Mouse (Mus musculus) limb, embryonic 11.5 days (tissue): Measurements from ENCODE around the gene Sipa1l1. TPM values are rescaled to one million over a fixed set of nuclear protein-coding genes. Genes with fewer than 3 reads are reported as not detected.

Source experiments
- ATAC-seq: fragments of 200-750 bp; cut with Nextera tagmentation; 2 replicates; pipeline ENCODE4 v1.8.0; 2017; ENCODE audit warnings: low read depth; ENCODE audit not compliant: insufficient number of reproducible peaks, low FRiP score, low TSS enrichment
- DNase-seq: peaks from one replicate; pipeline ENCODE4 v3.0.0-alpha.2; 2015; ENCODE audit warnings: low spot score
- H3K27ac ChIP-seq: fragments of 300-500 bp; sonication (generic); replicated peaks from 2 replicates; pipeline ENCODE4 v1.5.1; 2014; ENCODE audit warnings: low read depth, mild to moderate bottlenecking, low read length
- H3K27me3 ChIP-seq: fragments of 300-500 bp; sonication (generic); 2 replicates; pipeline ENCODE4 v1.6.1; 2014; ENCODE audit warnings: mild to moderate bottlenecking, low read length, mixed read lengths; ENCODE audit not compliant: control insufficient read depth, insufficient read depth
- H3K36me3 ChIP-seq: fragments of 300-500 bp; sonication (generic); 2 replicates; pipeline ENCODE4 v1.6.1; 2014; ENCODE audit warnings: mild to moderate bottlenecking, low read length, moderate library complexity, mixed read lengths; ENCODE audit not compliant: control insufficient read depth, insufficient read depth
- H3K4me1 ChIP-seq: fragments of 300-500 bp; sonication (generic); 2 replicates; pipeline ENCODE4 v1.6.1; 2014; ENCODE audit warnings: low read length, mixed read lengths; ENCODE audit not compliant: control insufficient read depth, insufficient read depth
- H3K4me2 ChIP-seq: fragments of 300-500 bp; sonication (generic); 2 replicates; pipeline ENCODE4 v1.6.1; 2014; ENCODE audit warnings: low read depth, mild to moderate bottlenecking, moderate library complexity; ENCODE audit not compliant: severe bottlenecking
- H3K4me3 ChIP-seq: fragments of 300-500 bp; sonication (generic); 2 replicates; pipeline ENCODE4 v1.5.1; 2014; ENCODE audit warnings: low read depth, low read length
- H3K9ac ChIP-seq: fragments of 300-500 bp; sonication (generic); 2 replicates; pipeline ENCODE4 v1.6.1; 2014; ENCODE audit warnings: mild to moderate bottlenecking, low read length
- H3K9me3 ChIP-seq: fragments of 300-500 bp; sonication (generic); 2 replicates; pipeline ENCODE4 v1.6.1; 2016; ENCODE audit warnings: low read length; ENCODE audit not compliant: control insufficient read depth
- WGBS: fragments of 180-500 bp; shearing (Covaris S2); extraction: QIAGEN DNeasy Blood & Tissue Kit; methylation state at CpG from one replicate; pipeline ENCODE4 v1.1.7; 2014; 5-methylcytosine and 5-hydroxymethylcytosine counted together
- polyA plus RNA-seq: library from polyadenylated mRNA; unstranded; fragments of >200 nt; fragmentation: Nextera tagmentation; extraction: Ambion mirVana; gene quantifications from 2 replicates; pipeline ENCODE4 v1.2.1, GENCODE M21; 2014

Sipa1l1 gene
- polyA plus RNA-seq, 1 experiment from 2014 or later: 32.5 TPM

- Histone ChIP-seq H3K27me3 (no peaks in the 10 kb centered on the region), H3K4me2 (no peak overlapping the region), H3K36me3 (peaks cover 4% of the 10 kb centered on the region; the same call in 1 of the 2 replicates), H3K27ac (no peak overlapping the region), H3K9ac (no peak overlapping the region), H3K4me3 (no peak overlapping the region), H3K9me3 (no peaks in the 10 kb centered on the region), H3K4me1 (no peaks in the 10 kb centered on the region)
- no peak for DNase-seq
- no peak for ATAC-seq
- WGBS: 85% methylated on average over 2 of the region's 2 CpGs
Measured at GRCm38 (mm10) chr12:82452428-82452827, 283.3 kb downstream of the Sipa1l1 start.

- Histone ChIP-seq H3K4me3 (no peak overlapping the region), H3K36me3 (no peaks in the 10 kb centered on the region), H3K27ac (no peak overlapping the region), H3K9me3 (no peaks in the 10 kb centered on the region), H3K27me3 (no peaks in the 10 kb centered on the region), H3K4me1 (no peaks in the 10 kb centered on the region), H3K9ac (no peak overlapping the region), H3K4me2 (no peak overlapping the region)
- 88% methylated on average over 6 of the region's 6 CpGs for WGBS
- DNase-seq (no peak), ATAC-seq (no peak)
Measured at GRCm38 (mm10) chr12:82454415-82454814, 285.3 kb downstream of the Sipa1l1 start.

GRCm38 (mm10) chr12:82455700-82456413 lies 286.7 kb downstream of the Sipa1l1 start:
- ATAC-seq: no peak
- 68% methylated on average over 10 of the region's 10 CpGs for WGBS

GRCm38 (mm10) chr12:82456414-82456805 lies 287.3 kb downstream of the Sipa1l1 start:
- no peak overlapping the region for H3K4me3 ChIP-seq
- ATAC-seq (no peak), DNase-seq (no peak)
- H3K9me3 ChIP-seq: no peaks in the 10 kb centered on the region
- no peak overlapping the region for H3K4me2 ChIP-seq
- no peaks in the 10 kb centered on the region for H3K36me3 ChIP-seq
- H3K27me3 ChIP-seq: no peaks in the 10 kb centered on the region
- no peaks in the 10 kb centered on the region for H3K4me1 ChIP-seq
- no peak overlapping the region for H3K27ac ChIP-seq
- 65% methylated on average over 1 of the region's 1 CpGs for WGBS
- no peak overlapping the region for H3K9ac ChIP-seq

More at GRCm38 (mm10) chr12:82455700-82456413, 286.7 kb downstream of the Sipa1l1 start:
- H3K36me3 ChIP-seq: no peaks in the 10 kb centered on the region
- H3K27me3 ChIP-seq: no peaks in the 10 kb centered on the region
- H3K4me2 ChIP-seq: no peak overlapping the region
- no peak overlapping the region for H3K27ac ChIP-seq
- H3K9ac ChIP-seq: no peak overlapping the region
- no peak for DNase-seq
- H3K4me1 ChIP-seq: no peaks in the 10 kb centered on the region
- no peak overlapping the region for H3K4me3 ChIP-seq
- no peaks in the 10 kb centered on the region for H3K9me3 ChIP-seq

GRCm38 (mm10) chr12:82457609-82458008 lies 288.5 kb downstream of the Sipa1l1 start:
- Histone ChIP-seq H3K9ac (no peak overlapping the region), H3K27me3 (no peaks in the 10 kb centered on the region), H3K27ac (no peak overlapping the region), H3K36me3 (no peaks in the 10 kb centered on the region), H3K4me3 (no peak overlapping the region), H3K4me1 (no peaks in the 10 kb centered on the region), H3K4me2 (no peak overlapping the region), H3K9me3 (no peaks in the 10 kb centered on the region)
- 90% methylated on average over 6 of the region's 6 CpGs for WGBS
- no peak for ATAC-seq
- no peak for DNase-seq

GRCm38 (mm10) chr12:82458017-82458416 lies 288.9 kb downstream of the Sipa1l1 start:
- ATAC-seq (no peak), DNase-seq (no peak)
- no peaks in the 10 kb centered on the region for H3K27me3 ChIP-seq
- 95% methylated on average over 8 of the region's 8 CpGs for WGBS
- H3K4me1 ChIP-seq: no peaks in the 10 kb centered on the region
- H3K4me3 ChIP-seq: no peak overlapping the region
- no peaks in the 10 kb centered on the region for H3K36me3 ChIP-seq
- H3K4me2 ChIP-seq: no peak overlapping the region
- no peak overlapping the region for H3K9ac ChIP-seq
- no peaks in the 10 kb centered on the region for H3K9me3 ChIP-seq
- no peak overlapping the region for H3K27ac ChIP-seq

GRCm38 (mm10) chr12:82467234-82467633 lies 298.1 kb downstream of the Sipa1l1 start:
- Histone ChIP-seq H3K9ac (no peak overlapping the region), H3K36me3 (no peaks in the 10 kb centered on the region), H3K27me3 (no peaks in the 10 kb centered on the region), H3K4me3 (no peak overlapping the region), H3K27ac (no peak overlapping the region), H3K4me2 (no peak overlapping the region), H3K4me1 (0 out of 2 replicates have a peak, but pooled peaks cover 3% of the 10 kb centered on the region), H3K9me3 (no peaks in the 10 kb centered on the region)
- WGBS: 85% methylated on average over 5 of the region's 5 CpGs
- no peak for ATAC-seq
- DNase-seq: no peak

- Histone ChIP-seq H3K36me3 (no peaks in the 10 kb centered on the region), H3K27ac (no peak overlapping the region), H3K27me3 (no peaks in the 10 kb centered on the region), H3K9ac (no peak overlapping the region), H3K4me2 (no peak overlapping the region), H3K4me1 (0 out of 2 replicates have a peak, but pooled peaks cover 3% of the 10 kb centered on the region), H3K9me3 (no peaks in the 10 kb centered on the region), H3K4me3 (no peak overlapping the region)
- DNase-seq (no peak), ATAC-seq (no peak)
- 65% methylated on average over 2 of the region's 2 CpGs for WGBS
Measured at GRCm38 (mm10) chr12:82467641-82468040, 298.5 kb downstream of the Sipa1l1 start.

- H3K4me3 ChIP-seq: no peak overlapping the region
- no peaks in the 10 kb centered on the region for H3K27me3 ChIP-seq
- H3K9me3 ChIP-seq: no peaks in the 10 kb centered on the region
- H3K9ac ChIP-seq: no peak overlapping the region
- no peak for ATAC-seq
- 0 out of 2 replicates have a peak, but pooled peaks cover 3% of the 10 kb centered on the region for H3K4me1 ChIP-seq
- DNase-seq: no peak
- H3K27ac ChIP-seq: no peak overlapping the region
- H3K36me3 ChIP-seq: no peaks in the 10 kb centered on the region
- H3K4me2 ChIP-seq: no peak overlapping the region
- WGBS: 76% methylated on average over 5 of the region's 5 CpGs
Measured at GRCm38 (mm10) chr12:82468416-82468815, 299.3 kb downstream of the Sipa1l1 start.
